Mouse (Mus musculus) liver, adult 2 months (tissue): ENCODE measurements around the gene Nfatc2.

ENCODE experiments used
- CTCF ChIP-seq: fragments of 200-500 bp; IDR thresholded peaks from 2 replicates; pipeline ENCODE4 v1.5.1; 2011; ENCODE audit warnings: low read depth, low read length, control low read depth
- POLR2A ChIP-seq: fragments of 200-500 bp; IDR thresholded peaks from 2 replicates; pipeline ENCODE4 v1.6.1; 2011; ENCODE audit warnings: low read length, control low read depth; ENCODE audit not compliant: insufficient read depth; ENCODE audit errors: extremely low read depth

DNA sequence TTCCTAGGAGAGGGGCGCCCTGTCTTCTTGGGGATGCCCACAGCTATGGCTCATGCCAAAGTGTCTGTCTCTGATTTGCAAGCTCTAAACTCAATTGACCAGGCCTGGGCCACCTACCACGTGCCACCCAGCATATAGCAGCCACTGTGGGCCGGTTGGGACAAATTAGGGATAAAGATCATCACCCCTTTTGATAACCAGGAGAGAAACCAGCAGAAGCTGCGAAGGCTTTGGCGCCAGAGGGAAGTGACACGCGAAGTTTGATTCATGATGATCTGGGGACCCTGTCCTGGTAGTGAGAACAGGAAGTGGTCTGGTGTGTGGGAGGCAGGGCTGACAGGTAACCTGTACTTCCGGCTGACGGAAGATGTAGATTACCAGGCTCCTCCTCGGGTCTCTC lies 10.9 kb downstream of the Nfatc2 start:
- TF ChIP-seq CTCF = no peak
- no peak for TF ChIP-seq POLR2A
